Mouse (Mus musculus) urinary bladder, postnatal 25 days (tissue): ENCODE data around the gene Gas8.
A peak's percentile ranks its signal among the peaks of the same experiment; 100 is the strongest.
"Not testable (repeated sequence)": the region's sequence is repeated elsewhere in the genome, so short reads cannot be mapped to it uniquely, and the experiment has no call there.

ENCODE experiments used
- DNase-seq: peaks from one replicate; pipeline ENCODE4 v3.0.0; 2022; ENCODE audit warnings: low spot score

Gas8 gene

DNA sequence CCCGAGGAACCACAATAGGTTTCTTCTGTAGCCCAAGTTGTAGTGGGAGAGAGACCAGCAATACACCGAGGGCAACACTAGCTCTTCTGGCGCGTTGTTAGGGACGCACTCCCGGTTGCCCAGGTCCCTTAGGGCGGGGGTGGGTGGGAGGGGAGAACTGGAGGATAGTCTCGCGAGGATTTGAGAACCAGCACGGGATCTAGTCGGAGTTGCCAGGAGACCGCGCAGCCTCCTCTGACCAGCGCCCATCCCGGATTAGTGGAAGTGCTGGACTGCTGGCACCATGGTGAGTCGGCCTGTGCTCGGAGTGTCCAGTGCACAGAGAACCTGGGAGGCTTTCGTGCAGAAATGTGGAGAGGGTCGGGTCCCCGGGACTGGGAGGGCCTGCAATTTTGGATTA lies at the start of gene Gas8:
Gene Gas8, plus strand, starts transcription at position 168 of the 400 bp plus-strand sequence.
- DNase-seq, result peak; percentile 72

DNA sequence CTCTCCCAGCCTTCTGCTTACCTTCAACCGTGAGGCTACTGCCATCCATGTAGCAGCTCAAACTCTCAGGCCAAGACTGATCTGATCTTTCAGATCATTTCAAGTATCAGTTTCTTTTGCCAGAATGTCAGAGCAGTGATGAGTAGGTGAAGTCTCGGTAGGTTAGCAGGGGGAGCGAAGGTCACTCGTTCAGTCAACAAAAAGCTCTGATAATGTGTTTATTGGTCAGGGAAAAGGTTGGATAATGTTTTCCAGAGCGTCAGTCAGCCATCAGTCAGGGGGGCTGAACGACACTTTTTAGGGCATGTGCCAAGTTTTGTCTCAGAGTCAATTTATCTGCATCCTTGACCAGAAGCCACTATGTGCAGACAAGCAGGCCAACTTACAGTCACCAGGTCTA lies 45.6 kb upstream of the Gas8 start:
- DNase-seq, result not testable (repeated sequence)

- DNase-seq, result not testable (repeated sequence)
Observed at GRCm38 (mm10) chr8:123474549-123474948, 44.1 kb upstream of the Gas8 start.

DNA sequence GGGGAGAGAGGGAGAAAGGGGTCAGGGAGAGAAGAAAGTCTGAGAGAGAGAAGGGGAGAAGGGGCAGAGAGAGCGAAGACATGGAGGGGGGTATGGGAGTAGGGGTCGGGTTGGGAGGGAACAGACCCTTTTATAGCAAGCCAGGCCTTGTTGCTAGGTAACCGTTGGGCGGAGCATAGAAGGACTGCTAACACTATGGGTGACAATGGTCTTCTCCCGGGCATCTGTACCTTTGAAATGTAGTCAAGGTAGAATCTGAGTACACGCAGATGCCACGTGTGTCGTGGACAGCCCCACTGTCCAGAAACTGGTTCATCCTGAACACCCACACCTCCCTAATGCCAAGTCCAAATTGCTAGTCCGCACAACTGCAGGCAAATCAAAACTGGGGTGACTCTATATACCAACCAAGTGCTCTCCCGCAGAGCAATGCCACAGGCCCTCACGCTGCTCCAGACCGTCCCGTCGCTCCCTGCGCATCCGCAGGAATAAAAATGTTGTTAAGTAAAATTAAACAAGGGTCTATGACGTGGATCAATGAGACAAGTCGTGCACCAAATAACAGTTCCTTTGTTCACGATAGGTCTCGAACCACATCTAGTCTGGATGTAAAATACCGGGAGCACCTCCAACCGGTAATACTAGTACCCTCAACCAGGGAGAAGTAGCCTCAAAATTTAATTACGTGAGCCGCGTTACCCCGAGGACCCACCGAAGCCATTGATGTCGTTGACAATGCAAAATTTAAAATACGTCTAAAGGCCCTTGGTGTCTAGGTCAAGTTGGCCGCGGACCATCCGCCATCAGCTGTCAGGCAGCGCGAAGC lies 41.5 kb upstream of the Gas8 start:
- DNase-seq, result peak; percentile 13

DNA sequence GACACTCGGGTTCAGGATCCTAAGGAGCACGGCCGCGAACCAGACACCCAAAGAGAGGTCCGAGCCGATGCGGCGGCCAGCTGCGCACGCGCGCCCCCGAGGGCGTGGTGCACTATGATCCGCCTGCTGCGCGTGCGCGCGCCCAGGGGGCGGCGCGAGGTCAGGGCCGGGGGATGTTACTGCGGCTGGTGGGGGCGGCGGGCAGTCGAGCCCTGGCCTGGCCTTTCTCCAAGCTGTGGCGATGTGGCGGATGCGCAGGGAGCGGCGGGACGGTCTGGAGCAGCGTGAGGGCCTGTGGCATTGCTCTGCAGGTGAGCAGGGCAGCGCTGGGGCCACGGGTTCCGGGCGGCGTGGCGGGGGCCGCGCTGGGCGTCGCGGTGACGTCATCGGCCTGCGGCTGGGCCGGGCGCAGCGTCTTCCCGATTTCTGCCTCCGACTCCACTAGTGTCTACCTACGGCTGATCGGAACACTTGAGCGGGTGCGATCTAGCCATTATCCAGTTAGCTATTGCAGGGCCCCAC lies 40.8 kb upstream of the Gas8 start, which contains the start of gene Afg3l1:
Gene Afg3l1, plus strand, starts transcription at position 167 of the 522 bp plus-strand sequence.
- DNase-seq, result peak; percentile 94

DNA sequence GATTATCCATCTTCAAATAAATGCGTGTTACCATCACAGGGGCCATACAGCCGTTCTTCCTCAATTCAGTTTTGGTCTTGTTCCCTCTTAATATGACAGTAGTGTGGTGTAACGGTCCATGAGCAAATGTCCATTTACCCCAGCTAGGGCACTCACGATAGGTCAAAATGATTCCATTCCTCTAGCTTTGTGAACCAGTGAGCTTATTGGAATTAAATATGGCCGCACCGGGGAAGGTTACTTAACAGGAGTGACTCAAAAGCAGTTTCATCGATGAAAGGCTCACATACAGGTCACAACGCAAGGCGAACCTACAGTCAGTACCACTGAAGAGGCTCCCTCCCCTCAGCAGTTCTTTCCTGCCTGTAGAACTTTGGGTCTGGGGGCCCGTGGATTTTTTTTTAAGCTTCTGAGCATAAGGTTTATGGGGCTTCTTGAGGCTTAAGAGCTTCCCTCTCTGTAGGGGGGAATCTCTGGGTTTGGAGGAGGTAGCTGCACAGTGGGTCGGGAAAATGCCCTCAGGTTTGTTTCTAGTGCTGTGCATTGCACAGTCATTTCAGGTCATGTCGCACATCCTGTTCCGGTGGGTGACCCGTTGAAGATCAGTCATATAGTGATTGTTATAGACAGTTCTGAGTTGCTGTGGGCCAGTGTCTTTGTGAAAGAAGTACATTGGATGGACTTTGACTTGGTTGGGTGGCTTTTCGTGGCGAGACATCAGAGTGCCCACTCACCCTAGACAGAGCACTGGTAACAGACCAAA lies 40.0 kb upstream of the Gas8 start:
- DNase-seq, result no peak

- DNase-seq, result no peak
Observed at GRCm38 (mm10) chr8:123482627-123483026, 36.0 kb upstream of the Gas8 start.

GRCm38 (mm10) chr8:123491280-123492075 lies 27.2 kb upstream of the Gas8 start:
- no peak for DNase-seq

- no peak for DNase-seq
Observed at GRCm38 (mm10) chr8:123492898-123493297, 25.7 kb upstream of the Gas8 start.

- no peak for DNase-seq
Observed at GRCm38 (mm10) chr8:123497699-123498098, 20.9 kb upstream of the Gas8 start.

DNA sequence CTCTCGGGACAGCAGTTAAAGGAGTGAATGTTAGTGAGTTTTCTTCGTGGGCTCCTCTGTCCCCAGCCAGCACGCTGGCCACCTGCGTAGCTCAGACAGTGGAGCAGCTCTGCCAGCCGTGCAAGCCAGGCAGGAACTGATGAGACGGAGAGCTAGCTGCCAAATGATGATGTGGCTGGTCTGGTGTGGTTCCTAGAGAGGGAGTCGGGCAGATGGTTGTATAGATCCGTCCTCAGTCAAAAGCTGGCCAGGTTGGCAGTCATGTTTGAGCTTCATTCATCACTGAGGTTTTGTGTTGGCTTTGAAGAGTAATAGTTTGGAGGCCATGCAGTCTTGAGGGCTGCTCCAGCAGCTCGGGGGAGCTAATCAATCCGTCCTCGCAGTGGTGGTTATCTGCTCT lies 19.7 kb upstream of the Gas8 start:
- DNase-seq, result no peak

GRCm38 (mm10) chr8:123499556-123499955 lies 19.1 kb upstream of the Gas8 start:
- DNase-seq, result no peak

DNA sequence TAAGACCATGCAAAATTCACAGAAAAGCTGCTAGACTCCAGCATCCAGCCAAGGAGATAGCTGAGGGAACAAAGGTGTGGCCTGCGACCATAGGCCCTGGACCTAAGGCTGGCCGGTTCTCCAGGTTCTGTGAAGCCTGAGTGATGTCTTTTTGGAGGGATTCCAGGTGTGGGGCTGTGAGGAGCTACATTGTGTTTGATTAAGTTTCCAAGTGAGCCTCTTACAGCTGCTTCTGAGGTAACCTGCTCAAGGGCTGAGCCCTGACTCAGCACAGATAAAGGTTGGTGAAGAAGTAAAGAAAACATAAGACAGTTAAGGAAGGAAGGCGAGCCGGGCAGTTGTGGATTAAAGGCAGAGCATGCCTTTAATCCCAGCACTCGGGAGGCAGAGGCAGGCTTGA lies 16.4 kb upstream of the Gas8 start:
- no peak for DNase-seq

GRCm38 (mm10) chr8:123503801-123504467 lies 14.7 kb upstream of the Gas8 start:
- no peak for DNase-seq

DNA sequence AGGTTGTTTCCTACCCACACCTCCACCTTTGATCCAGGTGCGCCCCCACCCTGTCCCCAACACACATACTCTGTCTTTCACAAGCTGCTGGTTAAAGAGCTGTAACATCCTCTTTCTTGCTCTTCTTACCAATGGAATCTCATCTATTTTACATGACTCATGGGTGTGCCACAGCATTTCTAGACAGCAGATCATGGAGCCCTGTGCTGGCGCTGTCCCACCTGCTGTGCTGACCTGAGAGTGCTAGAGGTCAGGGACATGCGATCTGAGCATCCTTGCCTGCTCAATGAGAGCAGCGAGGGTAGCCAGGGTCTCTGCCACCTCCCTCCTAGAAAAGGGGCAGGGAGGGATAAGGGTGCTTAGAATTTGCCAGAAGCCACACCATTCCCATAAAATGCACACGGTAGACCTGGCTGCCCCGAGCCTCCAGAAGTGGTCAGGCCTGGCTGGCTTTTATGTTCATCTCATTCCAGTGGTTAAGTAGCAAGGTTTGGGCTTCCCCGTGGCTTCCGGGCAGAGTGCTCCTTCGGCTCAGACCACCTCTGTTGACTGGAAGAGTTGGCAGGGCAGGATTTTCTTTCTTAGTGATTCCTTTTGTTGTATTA lies 13.9 kb upstream of the Gas8 start:
- DNase-seq, result no peak

DNA sequence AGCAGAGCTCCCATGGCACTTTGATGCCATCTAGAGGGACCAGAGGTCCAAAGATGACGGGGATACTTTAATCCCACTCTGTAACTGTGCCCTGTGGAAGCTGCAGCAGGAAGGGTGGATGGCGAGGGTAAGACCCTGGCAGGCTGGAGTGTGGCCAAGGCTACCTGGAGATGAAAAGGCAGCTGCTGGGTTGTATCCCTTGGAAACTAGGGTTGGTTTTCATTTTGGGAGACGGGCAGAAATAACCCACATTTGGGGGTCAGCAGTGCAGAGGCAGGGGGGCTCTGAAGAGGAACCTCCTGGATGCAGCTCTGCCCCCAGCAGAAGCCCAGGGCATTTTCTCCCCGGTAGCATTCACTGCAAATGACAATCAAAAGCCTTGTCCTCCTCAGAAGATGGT lies 13.4 kb upstream of the Gas8 start:
- no peak for DNase-seq

GRCm38 (mm10) chr8:123505695-123506094 lies 12.9 kb upstream of the Gas8 start:
- DNase-seq, result no peak

- no peak for DNase-seq
Observed at GRCm38 (mm10) chr8:123507153-123507552, 11.5 kb upstream of the Gas8 start.

- DNase-seq, result no peak
Observed at GRCm38 (mm10) chr8:123510819-123511218, 7.8 kb upstream of the Gas8 start.

- no peak for DNase-seq
Observed at GRCm38 (mm10) chr8:123514136-123514535, 4.5 kb upstream of the Gas8 start.
